7 mouse cellular contexts compared by ENCODE assay signal in genomic region chr6:82773261-82774131, GRCm38 (mm10). TPM values are rescaled to one million over a fixed set of nuclear protein-coding genes. Genes with fewer than 3 reads are reported as not detected.
DNase-seq lines count a peak whose midpoint lies in the region; ATAC-seq lines count a peak whose summit lies in the region.

No protein-coding gene starts in this region.

- H3K9me3 ChIP-seq in embryonic facial prominence, embryonic 15.5 days (replicated peaks): no peaks in the 10 kb centered on the region
- no peaks in the 10 kb centered on the region for H3K9me3 ChIP-seq in hindbrain, embryonic 13.5 days
- H3K9me3 ChIP-seq in liver, embryonic 15.5 days (replicated peaks): no peaks in the 10 kb centered on the region

- peak overlapping the region; percentile 31 for H3K9ac ChIP-seq in embryonic facial prominence, embryonic 15.5 days
- H3K9ac ChIP-seq in hindbrain, embryonic 13.5 days: peak overlapping the region; percentile 69
- H3K9ac ChIP-seq in liver, embryonic 15.5 days: peak overlapping the region; percentile 51

- no peaks in the 10 kb centered on the region; the same call in 1 of the 2 replicates for H3K27me3 ChIP-seq in embryonic facial prominence, embryonic 15.5 days
- H3K27me3 ChIP-seq in hindbrain, embryonic 13.5 days: peaks cover 37% of the 10 kb centered on the region
- H3K27me3 ChIP-seq in liver, embryonic 15.5 days: peaks cover 32% of the 10 kb centered on the region

- DNase-seq in CD4-positive, CD25-positive, alpha-beta regulatory T cell, adult 2 months (ENCODE audit: low read depth, low spot score): peak; percentile 59
- DNase-seq in MEL-GATA-1-ER (ENCODE audit: extremely low read depth, low read depth): peak; percentile 66
- DNase-seq in natural killer cell, adult 2 months (ENCODE audit: low spot score in 2 of 2): peak; percentile 10 to 18
- peak; percentile 68 for DNase-seq in thymus, postnatal 14 days

- ATAC-seq in embryonic facial prominence, embryonic 15.5 days (ENCODE audit: insufficient number of reproducible peaks, low FRiP score, low TSS enrichment, low read depth): peak; percentile 59
- ATAC-seq in hindbrain, embryonic 13.5 days (ENCODE audit: low FRiP score): peak; percentile 40
- no peak for ATAC-seq in liver, embryonic 15.5 days (ENCODE audit: insufficient read depth)

- H3K27ac ChIP-seq in embryonic facial prominence, embryonic 15.5 days (replicated peaks): peak overlapping the region; percentile 84
- 0 out of 2 replicates have a peak overlapping the region, but pooled peaks have one; percentile 31 for H3K27ac ChIP-seq in hindbrain, embryonic 13.5 days
- peak overlapping the region; percentile 65 for H3K27ac ChIP-seq in liver, embryonic 15.5 days (replicated peaks)

- WGBS in embryonic facial prominence, embryonic 15.5 days: under 1% methylated on average over 67 of the region's 68 CpGs
- WGBS in hindbrain, embryonic 13.5 days: under 1% methylated on average over 68 of the region's 68 CpGs
- WGBS in liver, embryonic 15.5 days (ENCODE audit: insufficient replicate concordance): under 1% methylated on average over 68 of the region's 68 CpGs

- H3K4me3 ChIP-seq in embryonic facial prominence, embryonic 15.5 days (replicated peaks): peak overlapping the region; percentile 66
- peak overlapping the region; percentile 50 for H3K4me3 ChIP-seq in hindbrain, embryonic 13.5 days
- H3K4me3 ChIP-seq in liver, embryonic 15.5 days (replicated peaks): peak overlapping the region; percentile 63

- H3K4me1 ChIP-seq in embryonic facial prominence, embryonic 15.5 days: peaks cover 21% of the 10 kb centered on the region
- H3K4me1 ChIP-seq in hindbrain, embryonic 13.5 days (replicated peaks): peaks cover 33% of the 10 kb centered on the region
- H3K4me1 ChIP-seq in liver, embryonic 15.5 days (replicated peaks): peaks cover 57% of the 10 kb centered on the region

- H3K36me3 ChIP-seq in embryonic facial prominence, embryonic 15.5 days: no peaks in the 10 kb centered on the region
- H3K36me3 ChIP-seq in hindbrain, embryonic 13.5 days: no peaks in the 10 kb centered on the region
- H3K36me3 ChIP-seq in liver, embryonic 15.5 days (replicated peaks): no peaks in the 10 kb centered on the region

- H3K4me2 ChIP-seq in embryonic facial prominence, embryonic 15.5 days (replicated peaks): peak overlapping the region; percentile 89
- peak overlapping the region; percentile 92 for H3K4me2 ChIP-seq in hindbrain, embryonic 13.5 days
- peak overlapping the region; percentile 89 for H3K4me2 ChIP-seq in liver, embryonic 15.5 days

RNA-seq across cellular contexts. Expression of gene Hk2, which starts 0.8 kb away (rescaled TPM):
- 19.5 and 23.2 TPM in 2 replicates for polyA plus RNA-seq in embryonic facial prominence, embryonic 15.5 days (2015; fragmentation: Nextera tagmentation; extraction: Ambion mirVana)
- polyA plus RNA-seq in hindbrain, embryonic 13.5 days (2015; fragmentation: Nextera tagmentation; extraction: Ambion mirVana): 3.7 TPM in 2 replicates
- polyA plus RNA-seq in liver, embryonic 15.5 days (2015; fragmentation: Nextera tagmentation; extraction: Ambion mirVana): 4.7 and 5.2 TPM in 2 replicates

Comparison
In these comparisons a context has a peak if more than half of its experiments do, and no peak if none do; other contexts are left out.
1. DNase-seq: peak in every context shown above with its lines; median percentile 68 in thymus, postnatal 14 days; 66 in MEL-GATA-1-ER; 59 in CD4-positive, CD25-positive, alpha-beta regulatory T cell, adult 2 months; 14 in natural killer cell, adult 2 months.
2. H3K27ac ChIP-seq: peak in every context shown above with its lines; median percentile 84 in embryonic facial prominence, embryonic 15.5 days; 65 in liver, embryonic 15.5 days; 31 in hindbrain, embryonic 13.5 days.